Mouse (Mus musculus) embryonic facial prominence, embryonic 13.5 days (tissue): ENCODE measurements around the gene Znhit6. TPM values are rescaled to one million over a fixed set of nuclear protein-coding genes. Genes with fewer than 3 reads are reported as not detected.

Experiments
- ATAC-seq: fragments of 200-750 bp; cut with Nextera tagmentation; 2 replicates; pipeline ENCODE4 v1.8.0; 2017; ENCODE audit warnings: low read depth; ENCODE audit not compliant: insufficient number of reproducible peaks, insufficient read depth, low FRiP score, low TSS enrichment
- H3K27ac ChIP-seq: fragments of 300-500 bp; sonication (generic); 2 replicates; pipeline ENCODE4 v1.5.1; 2015; ENCODE audit warnings: moderate library complexity, mild to moderate bottlenecking, inconsistent platforms
- H3K27me3 ChIP-seq: fragments of 300-500 bp; sonication (generic); 2 replicates; pipeline ENCODE4 v1.6.1; 2015; ENCODE audit warnings: mild to moderate bottlenecking, inconsistent platforms
- H3K36me3 ChIP-seq: fragments of 300-500 bp; sonication (generic); 2 replicates; pipeline ENCODE4 v1.6.1; 2015; ENCODE audit warnings: mild to moderate bottlenecking, inconsistent platforms
- H3K4me1 ChIP-seq: fragments of 300-500 bp; sonication (generic); 2 replicates; pipeline ENCODE4 v1.6.1; 2015; ENCODE audit warnings: inconsistent platforms
- H3K4me2 ChIP-seq: fragments of 300-500 bp; sonication (generic); 2 replicates; pipeline ENCODE4 v1.6.1; 2015; ENCODE audit warnings: moderate library complexity, mild to moderate bottlenecking, inconsistent platforms
- H3K4me3 ChIP-seq: fragments of 300-500 bp; sonication (generic); 2 replicates; pipeline ENCODE4 v1.5.1; 2015; ENCODE audit warnings: mild to moderate bottlenecking, inconsistent platforms
- H3K9ac ChIP-seq: fragments of 300-500 bp; sonication (generic); 2 replicates; pipeline ENCODE4 v1.6.1; 2015; ENCODE audit warnings: mild to moderate bottlenecking, inconsistent platforms
- H3K9me3 ChIP-seq: fragments of 300-500 bp; sonication (generic); 2 replicates; pipeline ENCODE4 v1.6.1; 2016; ENCODE audit warnings: inconsistent platforms
- WGBS: fragments of 180-500 bp; shearing (Covaris S2); methylation state at CpG from one replicate; pipeline ENCODE4 v1.1.7; 2015; ENCODE audit warnings: mixed read lengths; 5-methylcytosine and 5-hydroxymethylcytosine counted together
- polyA plus RNA-seq: library from polyadenylated mRNA; unstranded; fragments of >200 nt; fragmentation: Nextera tagmentation; extraction: Ambion mirVana; gene quantifications from 2 replicates; pipeline ENCODE4 v1.2.1, GENCODE M21; 2015

Gene Znhit6
- polyA plus RNA-seq, 1 experiment from 2014 or later, result 50.5 TPM

DNA sequence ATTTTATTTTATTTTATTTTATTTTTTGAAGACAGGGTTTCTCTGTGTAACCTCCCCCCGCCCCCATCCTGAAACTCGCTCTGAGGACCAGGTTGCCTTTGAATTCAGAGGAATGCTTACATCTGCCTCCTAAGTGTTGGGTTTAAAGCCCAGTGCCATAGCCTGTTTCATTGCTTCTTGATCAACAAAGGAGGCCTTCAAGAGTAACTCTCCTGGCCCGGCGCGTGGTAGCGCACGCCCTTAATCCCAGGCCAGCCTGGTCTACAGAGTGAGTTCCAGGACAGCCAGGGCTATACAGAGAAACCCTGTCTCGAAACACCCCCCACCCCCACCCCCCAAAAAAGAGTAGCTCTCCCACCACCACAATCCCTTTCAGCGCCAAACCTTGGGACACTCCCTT, 78.0 kb downstream of the Znhit6 start:
- Histone ChIP-seq H3K4me2 (peak overlapping the region; percentile 86), H3K36me3 (0 out of 2 replicates have a peak, but pooled peaks cover 4% of the 10 kb centered on the region), H3K9ac (no peak overlapping the region), H3K4me1 (peaks cover 32% of the 10 kb centered on the region), H3K27ac (no peak overlapping the region), H3K4me3 (peak overlapping the region; percentile 72), H3K27me3 (no peaks in the 10 kb centered on the region), H3K9me3 (no peaks in the 10 kb centered on the region)
- no peak for ATAC-seq
- WGBS, result 57% methylated on average over 9 of the region's 9 CpGs

Other genes with a start within 250 kb of the Znhit6 start
- 50.3 TPM in 2 replicates for gene Ccn1, start 73.8 kb downstream of the Znhit6 start, polyA plus RNA-seq
- gene Ddah1, start 182.5 kb downstream of the Znhit6 start, polyA plus RNA-seq, result 29.8 and 39.4 TPM in 2 replicates